8 mouse cellular contexts compared by ENCODE assay signal in the genomic region with DNA sequence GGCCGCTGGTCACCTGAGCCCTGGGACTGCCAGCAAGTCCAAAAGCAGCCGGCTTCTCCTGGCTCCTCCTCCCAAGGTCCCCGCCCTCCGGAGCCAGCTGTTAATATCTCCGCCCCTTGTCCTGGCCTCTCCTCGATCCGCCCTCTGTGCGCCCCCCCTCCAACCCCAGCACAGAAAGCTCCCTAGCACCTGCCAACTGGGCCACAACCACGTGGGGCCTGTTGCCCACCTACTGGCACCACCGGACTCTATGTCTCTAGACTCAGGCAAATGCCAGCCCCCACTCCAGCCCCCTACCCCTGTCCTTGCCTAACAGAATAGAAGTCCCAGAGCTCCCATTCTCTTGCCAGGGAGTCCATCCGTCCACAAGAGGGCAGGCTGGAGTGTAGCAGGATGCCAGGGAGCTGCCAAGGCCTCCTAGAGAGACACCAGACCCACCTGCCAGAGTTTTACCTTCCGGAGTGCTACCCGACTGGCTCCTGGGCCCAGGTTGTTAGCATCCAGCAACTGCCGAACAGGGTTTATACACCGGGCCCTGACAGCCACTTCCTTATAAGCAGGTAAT. TPM values are rescaled to one million over a fixed set of nuclear protein-coding genes. Genes with fewer than 3 reads are reported as not detected.
A peak's percentile ranks its signal among the peaks of the same experiment; 100 is the strongest.
DNase-seq lines count a peak whose midpoint lies in the region; ATAC-seq and TF ChIP-seq lines count a peak whose summit lies in the region.

No protein-coding gene starts in this region.

- H3K4me1 ChIP-seq in heart, embryonic 14.5 days (ENCODE audit: control insufficient read depth in 2 of 2, insufficient read depth in 2 of 2, low read length in 2 of 2) = peaks cover 14 to 28% of the 10 kb centered on the region in 2 experiments
- peaks cover 38% of the 10 kb centered on the region for H3K4me1 ChIP-seq in liver, embryonic 11.5 days (replicated peaks; ENCODE audit: control insufficient read depth, insufficient read depth, low read length)
- H3K4me1 ChIP-seq in neural tube, embryonic 12.5 days = peaks cover 18% of the 10 kb centered on the region

- H3K4me2 ChIP-seq in heart, embryonic 14.5 days (ENCODE audit: low read length) = peak overlapping the region; percentile 62
- H3K4me2 ChIP-seq in liver, embryonic 11.5 days = peak overlapping the region; percentile 63
- peak overlapping the region; percentile 49 for H3K4me2 ChIP-seq in neural tube, embryonic 12.5 days (replicated peaks)

- H3K36me3 ChIP-seq in heart, embryonic 14.5 days (ENCODE audit: control insufficient read depth, insufficient read depth, low read length) = no peaks in the 10 kb centered on the region
- no peaks in the 10 kb centered on the region for H3K36me3 ChIP-seq in liver, embryonic 11.5 days (ENCODE audit: control insufficient read depth, insufficient read depth, low read length)
- no peaks in the 10 kb centered on the region for H3K36me3 ChIP-seq in neural tube, embryonic 12.5 days

- H3K4me3 ChIP-seq in heart, embryonic 14.5 days (ENCODE audit: control insufficient read depth in 1 of 2, insufficient read depth in 1 of 2, low read depth in 1 of 2, low read length in 2 of 2) = peak overlapping the region; percentile 24 to 31
- peak overlapping the region; percentile 21; the same call in 1 of the 2 replicates for H3K4me3 ChIP-seq in liver, embryonic 11.5 days (ENCODE audit: low read depth, low read length)
- peak overlapping the region; percentile 7; the same call in 1 of the 2 replicates for H3K4me3 ChIP-seq in neural tube, embryonic 12.5 days

- DNase-seq in CD8-positive naive resting alpha-beta T cell, adult 2 months (ENCODE audit: low read depth in 2 of 2, low spot score in 2 of 2) = peak; percentile 23 to 31
- peak; percentile 81 for DNase-seq in brain, embryonic 14.5 days (ENCODE audit: low read depth)
- peak; percentile 74 for DNase-seq in fibroblast of lung, adult 2 months (ENCODE audit: low read depth)
- peak; percentile 91 for DNase-seq in kidney, postnatal 14 days
- peak; percentile 73 for DNase-seq in liver, embryonic 11.5 days (ENCODE audit: low spot score)
- DNase-seq in thymus, adult 18-20 months = peak; percentile 19

- no peak for TF ChIP-seq POLR2A in brain, embryonic 14.5 days (IDR thresholded peaks at IDR 0.05; ENCODE audit: borderline replicate concordance, extremely low read depth, insufficient read depth, insufficient read length, poor library complexity, severe bottlenecking)

- H3K27me3 ChIP-seq in heart, embryonic 14.5 days (ENCODE audit: control insufficient read depth, insufficient read depth, low read length) = no peaks in the 10 kb centered on the region; the same call in 1 of the 2 replicates
- H3K27me3 ChIP-seq in liver, embryonic 11.5 days (replicated peaks; ENCODE audit: control insufficient read depth, insufficient read depth, low read length) = no peaks in the 10 kb centered on the region
- peaks cover 6% of the 10 kb centered on the region for H3K27me3 ChIP-seq in neural tube, embryonic 12.5 days (replicated peaks)

- 8% methylated on average over 15 of the region's 15 CpGs for WGBS in heart, embryonic 14.5 days
- 22% methylated on average over 15 of the region's 15 CpGs for WGBS in liver, embryonic 11.5 days
- 12% methylated on average over 15 of the region's 15 CpGs for WGBS in neural tube, embryonic 12.5 days

- H3K27ac ChIP-seq in heart, embryonic 14.5 days (replicated peaks in 1 of 2; ENCODE audit: control insufficient read depth in 1 of 2, insufficient read depth in 1 of 2, low read depth in 2 of 2, low read length in 2 of 2) = no peak overlapping the region; a peak in 2 of 4 replicates
- no peak overlapping the region for H3K27ac ChIP-seq in liver, embryonic 11.5 days (ENCODE audit: low read depth, low read length)
- no peak overlapping the region for H3K27ac ChIP-seq in neural tube, embryonic 12.5 days

- TF ChIP-seq CTCF in brain, embryonic 14.5 days (IDR thresholded peaks at IDR 0.05; ENCODE audit: borderline replicate concordance, extremely low read depth, insufficient read depth, insufficient read length) = peak; percentile 81

- H3K9me3 ChIP-seq in heart, embryonic 14.5 days (ENCODE audit: control insufficient read depth, low read length) = no peaks in the 10 kb centered on the region
- H3K9me3 ChIP-seq in liver, embryonic 11.5 days (ENCODE audit: control insufficient read depth, low read length) = no peaks in the 10 kb centered on the region
- no peaks in the 10 kb centered on the region for H3K9me3 ChIP-seq in neural tube, embryonic 12.5 days

- ATAC-seq in heart, embryonic 14.5 days (ENCODE audit: insufficient number of reproducible peaks, insufficient read depth, low FRiP score, low read depth) = peak; percentile 81
- ATAC-seq in liver, embryonic 11.5 days (replicated peaks; ENCODE audit: low FRiP score) = peak; percentile 60
- peak; percentile 72 for ATAC-seq in neural tube, embryonic 12.5 days (ENCODE audit: low FRiP score, low read depth)

- H3K9ac ChIP-seq in heart, embryonic 14.5 days (ENCODE audit: low read length) = peak overlapping the region; percentile 62
- peak overlapping the region; percentile 30; the same call in 1 of the 2 replicates for H3K9ac ChIP-seq in liver, embryonic 11.5 days (ENCODE audit: low read depth, low read length)
- H3K9ac ChIP-seq in neural tube, embryonic 12.5 days = no peak overlapping the region

RNA-seq across cellular contexts. Expression of gene Acot11, which starts 4.9 kb away (rescaled TPM):
- 1.4 and 2.0 TPM in 2 replicates for polyA plus RNA-seq in brain, embryonic 14.5 days (2012; rRNA removed)
- 5.0 and 6.0 TPM in 2 replicates for polyA plus RNA-seq in heart, embryonic 14.5 days (2014; fragmentation: Nextera tagmentation; extraction: Ambion mirVana)
- 2.9 and 3.9 TPM in 2 replicates for polyA plus RNA-seq in liver, embryonic 11.5 days (2014; fragmentation: Nextera tagmentation; extraction: Ambion mirVana)
- polyA plus RNA-seq in neural tube, embryonic 12.5 days (2016; fragmentation: Nextera tagmentation; extraction: Ambion mirVana) = 1.5 TPM in 2 replicates

Comparison
In these comparisons a context has a peak if more than half of its experiments do, and no peak if none do; other contexts are left out.
1. DNase-seq: peak in every context shown above with its lines; median percentile 91 in kidney, postnatal 14 days; 81 in brain, embryonic 14.5 days; 74 in fibroblast of lung, adult 2 months; 73 in liver, embryonic 11.5 days; 27 in CD8-positive naive resting alpha-beta T cell, adult 2 months; 19 in thymus, adult 18-20 months.